Mouse (Mus musculus): ENCODE results near the gene Ccer2. TPM values are rescaled to one million over a fixed set of nuclear protein-coding genes. Genes with fewer than 3 reads are reported as not detected.

Gene Ccer2
- total and polyA plus RNA-seq, 3 experiments: 0.11 TPM; not detected in 2

GRCm38 (mm10) chr7:28802846-28803588 lies 47.0 kb downstream of the Ccer2 start (continued):
- TF ChIP-seq NELFE (IDR thresholded peaks at IDR 0.05; ENCODE audit: low read depth, low read length) (0 out of 2 replicates have a peak, but pooled peaks have one; percentile 31), KAT2A (conservative IDR thresholded peaks at IDR 0.05; ENCODE audit: low read depth, low read length) (no peak), POLR2A (IDR thresholded peaks at IDR 0.05; ENCODE audit: control insufficient read depth in 1 of 2, insufficient read depth in 1 of 2, low read depth in 1 of 2, low read length in 2 of 2, poor library complexity in 1 of 2) (0 out of 4 replicates have a peak, but pooled peaks of 1 of the 2 experiments have one; percentile 31), ZMIZ1 (IDR thresholded peaks at IDR 0.05; ENCODE audit: low read depth, low read length) (no peak), MYC (IDR thresholded peaks at IDR 0.05; ENCODE audit: low read depth, low read length) (no peak), GABPA (IDR thresholded peaks at IDR 0.05; ENCODE audit: low read depth, low read length) (no peak), POLR2AphosphoS2 (IDR thresholded peaks at IDR 0.05; ENCODE audit: low read length) (no peak), EP300 (IDR thresholded peaks at IDR 0.05; ENCODE audit: low read depth in 1 of 2, low read length in 2 of 2) (peak; percentile 25 to 44; a peak in 1 of 4 replicates), ZC3H11A (IDR thresholded peaks at IDR 0.05; ENCODE audit: low read depth, low read length) (no peak), SIN3A (IDR thresholded peaks at IDR 0.05; ENCODE audit: low read length) (0 out of 2 replicates have a peak, but pooled peaks have one; percentile 16), RAD21 (IDR thresholded peaks at IDR 0.05; ENCODE audit: low read depth, low read length) (no peak), UBTF (IDR thresholded peaks at IDR 0.05; ENCODE audit: borderline replicate concordance, insufficient read depth, low read depth, low read length) (no peak), GATA1 (IDR thresholded peaks at IDR 0.05; ENCODE audit: low read depth, low read length) (peak; percentile 50; the same call in 1 of the 2 replicates), CHD1 (IDR thresholded peaks at IDR 0.05; ENCODE audit: low read depth, low read length) (no peak), SMC3 (IDR thresholded peaks at IDR 0.05; ENCODE audit: low read depth, low read length) (no peak)

- Histone ChIP-seq H3K79me2 (ENCODE audit: control insufficient read depth, insufficient read depth, low read length, poor library complexity) (no peaks in the 10 kb centered on the region; the same call in 1 of the 2 replicates), H3K9me3 (replicated peaks; ENCODE audit: insufficient read depth, low read length) (no peaks in the 10 kb centered on the region), H3K27ac (ENCODE audit: control insufficient read depth, low read depth, low read length) (no peak overlapping the region), H3K9ac (ENCODE audit: control insufficient read depth, low read depth, low read length, poor library complexity, severe bottlenecking) (no peak overlapping the region), H3K4me3 (ENCODE audit: control insufficient read depth in 1 of 2, insufficient read depth in 1 of 2, low read depth in 2 of 2, low read length in 2 of 2) (no peak overlapping the region), H3K4me1 (ENCODE audit: control insufficient read depth in 1 of 2, insufficient read depth in 2 of 2, low read length in 2 of 2) (peaks cover 18 to 24% of the 10 kb centered on the region in 2 experiments), H3K36me3 (ENCODE audit: control insufficient read depth in 1 of 2, insufficient read depth in 2 of 2, low read length in 2 of 2) (peaks cover 0 to 24% of the 10 kb centered on the region in 2 experiments; a peak in 2 of 4 replicates), H3K27me3 (ENCODE audit: control insufficient read depth in 1 of 2, insufficient read depth in 2 of 2, low read length in 2 of 2) (no peaks in the 10 kb centered on the region)
- DNase-seq (ENCODE audit: low read depth, low spot score): no peak
- TF ChIP-seq MXI1 (IDR thresholded peaks at IDR 0.05; ENCODE audit: low read depth, low read length): no peak
- 0 out of 2 replicates have a peak, but pooled peaks have one; percentile 35 for TF ChIP-seq MEF2A (IDR thresholded peaks at IDR 0.05; ENCODE audit: extremely low read depth, insufficient replicate concordance, low read depth, low read length, poor library complexity, severe bottlenecking)
Observed at GRCm38 (mm10) chr7:28803756-28804155, 47.8 kb downstream of the Ccer2 start.

Data from MEL (cell line).